Mouse (Mus musculus) stomach, embryonic 16.5 days (tissue): Measurements from ENCODE around the gene Cd19. TPM values are rescaled to one million over a fixed set of nuclear protein-coding genes. Genes with fewer than 3 reads are reported as not detected.

Source experiments
- ATAC-seq: fragments of 200-750 bp; cut with Nextera tagmentation; 2 replicates; pipeline ENCODE4 v1.8.0; 2017; ENCODE audit warnings: moderate number of reproducible peaks, moderate TSS enrichment; ENCODE audit not compliant: insufficient read depth, low FRiP score
- H3K27ac ChIP-seq: fragments of 300-500 bp; sonication (generic); 2 replicates; pipeline ENCODE4 v1.5.1; 2014; ENCODE audit warnings: low read length
- H3K27me3 ChIP-seq: fragments of 300-500 bp; sonication (generic); 2 replicates; pipeline ENCODE4 v1.6.1; 2014; ENCODE audit warnings: low read length, control low read depth, mixed read lengths; ENCODE audit not compliant: control insufficient read depth, insufficient read depth
- H3K36me3 ChIP-seq: fragments of 300-500 bp; sonication (generic); 2 replicates; pipeline ENCODE4 v1.6.1; 2014; ENCODE audit warnings: low read length; ENCODE audit not compliant: control insufficient read depth, insufficient read depth
- H3K4me1 ChIP-seq: fragments of 300-500 bp; sonication (generic); 2 replicates; pipeline ENCODE4 v1.6.1; 2014; ENCODE audit warnings: low read length, control low read depth, mixed read lengths; ENCODE audit not compliant: control insufficient read depth, insufficient read depth
- H3K4me2 ChIP-seq: fragments of 300-500 bp; sonication (generic); 2 replicates; pipeline ENCODE4 v1.6.1; 2014; ENCODE audit warnings: low read depth, low read length, mixed read lengths
- H3K4me3 ChIP-seq: fragments of 300-500 bp; sonication (generic); replicated peaks from 2 replicates; pipeline ENCODE4 v1.5.1; 2014; ENCODE audit warnings: mild to moderate bottlenecking, low read length
- H3K9ac ChIP-seq: fragments of 300-500 bp; sonication (generic); 2 replicates; pipeline ENCODE4 v1.6.1; 2014; ENCODE audit warnings: low read length
- H3K9me3 ChIP-seq: fragments of 300-500 bp; sonication (generic); replicated peaks from 2 replicates; pipeline ENCODE4 v1.6.1; 2016; ENCODE audit warnings: low read length, control low read depth; ENCODE audit not compliant: control insufficient read depth
- WGBS: fragments of 180-500 bp; shearing (Covaris S2); extraction: QIAGEN DNeasy Blood & Tissue Kit; methylation state at CpG from one replicate; pipeline ENCODE4 v1.1.7; 2014; 5-methylcytosine and 5-hydroxymethylcytosine counted together
- polyA plus RNA-seq: library from polyadenylated mRNA; unstranded; fragments of >200 nt; fragmentation: Nextera tagmentation; extraction: Ambion mirVana; gene quantifications from 2 replicates; pipeline ENCODE4 v1.2.1, GENCODE M21; 2015

Cd19 gene
- polyA plus RNA-seq, 1 experiment from 2014 or later, result 0.75 TPM

DNA sequence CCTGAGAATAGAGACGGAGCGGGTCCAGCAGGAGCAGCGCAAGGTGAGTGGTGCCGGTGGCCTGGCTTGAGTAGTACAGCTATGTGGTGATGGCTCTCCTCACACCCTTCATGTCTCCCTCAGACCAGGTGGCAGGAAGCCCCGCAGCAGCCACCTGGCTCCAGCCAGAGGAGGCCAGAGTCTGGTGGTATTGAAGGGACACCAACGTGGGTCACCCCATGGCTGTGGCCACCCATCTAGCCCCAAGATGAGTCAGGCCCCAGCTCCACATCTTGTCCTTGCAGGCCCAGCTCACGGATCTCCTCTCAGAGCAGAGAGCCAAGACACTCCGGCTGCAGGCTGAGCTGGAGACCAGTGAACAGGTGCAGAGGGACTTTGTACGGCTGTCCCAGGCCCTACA is 29.8 kb upstream of the Cd19 start:
- no peak for ATAC-seq
- no peaks in the 10 kb centered on the region for H3K27me3 ChIP-seq
- H3K9me3 ChIP-seq, result no peaks in the 10 kb centered on the region
- 94% methylated on average over 9 of the region's 9 CpGs for WGBS
- H3K4me2 ChIP-seq, result no peak overlapping the region
- no peak overlapping the region for H3K4me3 ChIP-seq
- no peak overlapping the region for H3K9ac ChIP-seq
- no peaks in the 10 kb centered on the region for H3K4me1 ChIP-seq
- H3K27ac ChIP-seq, result no peak overlapping the region
- no peaks in the 10 kb centered on the region for H3K36me3 ChIP-seq

DNA sequence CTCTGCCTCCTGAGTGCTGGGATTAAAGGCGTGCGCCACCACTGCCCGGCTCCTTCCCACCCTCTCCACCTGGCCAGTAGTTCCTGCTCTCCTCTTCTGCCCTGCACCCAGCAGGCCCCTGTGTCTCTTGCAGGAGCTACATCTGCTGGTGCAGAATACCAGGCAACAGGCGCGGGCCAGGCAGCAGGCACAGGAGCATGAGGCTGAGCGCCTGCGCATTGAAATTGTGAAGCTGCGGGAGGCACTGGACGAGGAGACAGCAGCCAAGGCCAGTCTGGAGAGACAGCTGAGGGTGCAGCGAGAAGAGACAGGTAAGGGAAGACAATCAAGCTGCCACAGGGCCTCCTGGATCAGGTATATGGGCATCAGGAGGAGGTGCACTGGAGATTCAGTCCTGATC is 29.3 kb upstream of the Cd19 start:
- H3K9ac ChIP-seq, result no peak overlapping the region
- H3K36me3 ChIP-seq, result no peaks in the 10 kb centered on the region
- H3K27ac ChIP-seq, result no peak overlapping the region
- H3K27me3 ChIP-seq, result no peaks in the 10 kb centered on the region
- no peak overlapping the region for H3K4me2 ChIP-seq
- no peak overlapping the region for H3K4me3 ChIP-seq
- 94% methylated on average over 10 of the region's 10 CpGs for WGBS
- no peaks in the 10 kb centered on the region for H3K4me1 ChIP-seq
- ATAC-seq, result no peak
- no peaks in the 10 kb centered on the region for H3K9me3 ChIP-seq

DNA sequence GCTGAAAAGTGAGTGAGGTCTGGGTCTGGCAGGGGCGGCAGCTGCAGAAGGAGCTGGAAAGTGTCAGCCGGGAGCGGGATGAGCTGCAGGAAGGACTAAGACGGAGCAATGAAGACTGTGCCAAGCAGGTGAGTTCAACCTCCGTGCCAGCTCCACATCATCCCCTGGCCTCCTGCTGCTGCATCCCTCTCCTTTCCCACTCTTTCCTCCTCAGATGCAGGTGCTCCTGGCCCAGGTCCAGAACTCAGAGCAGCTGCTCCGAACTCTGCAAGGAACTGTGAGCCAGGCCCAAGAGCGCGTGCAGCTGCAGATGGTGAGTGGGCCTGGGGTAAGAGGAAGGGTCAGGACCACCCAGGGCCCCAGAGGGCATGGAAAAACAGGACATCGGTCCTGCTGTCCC is 25.4 kb upstream of the Cd19 start:
- Histone ChIP-seq H3K27ac (no peak overlapping the region), H3K36me3 (no peaks in the 10 kb centered on the region), H3K4me2 (no peak overlapping the region), H3K9ac (no peak overlapping the region), H3K4me3 (no peak overlapping the region), H3K9me3 (no peaks in the 10 kb centered on the region), H3K27me3 (no peaks in the 10 kb centered on the region), H3K4me1 (no peaks in the 10 kb centered on the region)
- ATAC-seq, result no peak
- 80% methylated on average over 9 of the region's 9 CpGs for WGBS

DNA sequence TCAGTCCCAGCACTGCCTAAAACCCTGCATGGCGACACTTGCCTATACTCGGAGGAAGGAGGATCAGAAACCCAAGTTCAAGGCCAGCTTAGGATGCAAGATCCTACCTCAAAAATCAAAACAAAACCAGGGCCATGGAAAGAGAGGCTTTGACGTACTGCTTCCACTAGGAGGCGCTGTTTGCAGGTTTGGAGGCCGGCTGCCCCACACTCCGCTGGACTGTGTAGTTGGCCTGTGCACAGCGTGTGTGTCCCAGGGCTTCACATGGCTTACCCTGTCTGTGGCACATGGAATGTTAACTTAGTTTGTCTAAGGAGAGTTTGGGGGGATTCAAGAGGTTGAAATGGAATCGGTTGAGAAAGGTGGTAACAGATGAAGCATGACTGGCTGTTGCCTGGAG is 22.2 kb upstream of the Cd19 start:
- Histone ChIP-seq H3K27ac (no peak overlapping the region), H3K4me3 (no peak overlapping the region), H3K9ac (no peak overlapping the region), H3K4me1 (no peaks in the 10 kb centered on the region), H3K36me3 (no peaks in the 10 kb centered on the region), H3K4me2 (no peak overlapping the region), H3K27me3 (no peaks in the 10 kb centered on the region), H3K9me3 (no peaks in the 10 kb centered on the region)
- no peak for ATAC-seq
- 18% methylated on average over 8 of the region's 8 CpGs for WGBS

DNA sequence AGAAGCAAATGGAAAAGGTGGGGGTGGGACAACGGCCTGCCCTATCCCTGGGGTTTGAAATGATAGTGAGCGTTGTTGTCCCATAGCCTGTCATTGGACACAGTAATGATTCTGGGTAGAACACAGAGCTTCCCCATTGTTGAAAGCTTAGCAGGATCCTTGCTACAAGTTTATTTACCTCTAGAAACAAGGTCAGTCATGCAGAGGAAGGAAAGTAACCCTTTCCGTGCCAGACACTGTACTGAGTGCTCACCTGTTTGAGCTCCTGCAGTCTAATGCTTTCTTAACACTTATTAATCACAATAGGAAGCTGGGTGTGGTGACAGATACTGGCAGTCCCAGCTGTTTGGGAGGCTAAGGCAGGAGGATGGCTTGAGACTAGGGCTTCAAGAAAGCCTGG is 21.1 kb upstream of the Cd19 start:
- WGBS, result 76% methylated on average over 3 of the region's 3 CpGs
- Histone ChIP-seq H3K27me3 (no peaks in the 10 kb centered on the region), H3K4me3 (no peak overlapping the region), H3K27ac (no peak overlapping the region), H3K4me1 (no peaks in the 10 kb centered on the region), H3K9me3 (no peaks in the 10 kb centered on the region), H3K9ac (no peak overlapping the region), H3K36me3 (no peaks in the 10 kb centered on the region), H3K4me2 (no peak overlapping the region)
- ATAC-seq, result no peak

DNA sequence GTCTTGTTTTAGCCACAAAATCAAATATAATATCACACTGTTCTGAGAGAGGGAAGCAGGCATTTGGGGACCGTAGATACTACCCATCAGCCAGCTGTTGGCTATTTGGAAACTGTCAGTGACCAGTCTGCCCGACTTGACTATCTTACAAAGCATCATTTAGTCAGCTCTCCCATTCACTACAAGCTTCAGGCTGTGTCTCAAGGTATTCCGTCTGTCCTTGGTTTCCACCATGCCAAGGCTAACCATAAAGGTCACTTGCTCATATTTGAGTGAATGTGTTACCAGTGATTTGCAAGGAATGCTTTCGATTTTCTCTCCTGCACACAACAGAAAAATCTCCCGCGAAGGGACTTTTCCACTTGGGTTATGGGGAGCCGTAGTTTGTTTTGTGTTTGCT is 20.0 kb upstream of the Cd19 start:
- Histone ChIP-seq H3K4me3 (no peak overlapping the region), H3K9ac (no peak overlapping the region), H3K27ac (no peak overlapping the region), H3K9me3 (no peaks in the 10 kb centered on the region), H3K27me3 (no peaks in the 10 kb centered on the region), H3K4me1 (peaks cover 4% of the 10 kb centered on the region; the same call in 1 of the 2 replicates), H3K36me3 (no peaks in the 10 kb centered on the region), H3K4me2 (no peak overlapping the region)
- no peak for ATAC-seq
- 84% methylated on average over 7 of the region's 7 CpGs for WGBS

DNA sequence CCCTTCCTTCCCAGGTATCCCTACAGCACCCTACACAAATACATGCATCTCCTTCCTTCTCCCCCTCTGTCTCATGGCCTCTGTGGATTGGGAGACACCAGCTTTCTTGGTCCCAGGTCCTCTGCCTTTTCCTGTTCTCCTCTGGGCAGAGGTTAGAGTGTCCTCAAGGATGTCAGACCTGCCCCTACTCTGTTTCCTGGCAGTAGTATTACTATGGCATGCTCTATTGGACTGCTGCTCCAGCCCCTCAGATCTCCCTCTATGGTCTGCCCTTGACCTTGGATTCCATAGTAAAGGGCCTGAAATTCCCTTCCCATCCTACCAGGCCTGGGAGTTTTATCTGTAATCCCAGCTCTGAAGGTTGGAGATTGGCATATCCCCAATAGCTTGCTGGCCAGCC is 15.5 kb upstream of the Cd19 start:
- Histone ChIP-seq H3K36me3 (no peaks in the 10 kb centered on the region), H3K4me2 (peak overlapping the region; percentile 75; the same call in 1 of the 2 replicates), H3K27ac (no peak overlapping the region), H3K4me1 (peaks cover 16% of the 10 kb centered on the region), H3K9ac (no peak overlapping the region), H3K27me3 (no peaks in the 10 kb centered on the region), H3K4me3 (no peak overlapping the region), H3K9me3 (no peaks in the 10 kb centered on the region)
- ATAC-seq, result no peak

DNA sequence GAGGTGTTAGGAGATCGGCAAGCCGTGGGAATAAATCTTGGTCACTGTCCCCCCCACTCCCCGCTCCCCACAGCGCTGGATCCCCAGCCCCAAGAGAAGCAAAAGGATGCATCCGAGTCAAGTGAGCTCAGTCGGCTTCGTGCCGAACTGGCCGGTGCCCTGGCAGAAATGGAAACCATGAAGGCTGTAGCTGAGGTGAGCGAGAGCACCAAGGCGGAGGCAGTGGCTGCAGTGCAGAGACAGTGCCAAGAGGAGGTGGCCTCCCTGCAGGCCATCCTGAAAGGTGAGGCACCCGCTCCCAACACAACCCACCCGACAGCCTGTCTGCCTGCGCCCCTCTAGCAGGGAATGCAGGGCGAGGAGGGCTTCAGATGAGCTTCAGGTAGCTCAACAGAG is 14.8 kb upstream of the Cd19 start:
- no peak for ATAC-seq
- H3K4me3 ChIP-seq, result peak overlapping the region; percentile 80
- no peaks in the 10 kb centered on the region for H3K27me3 ChIP-seq
- H3K27ac ChIP-seq, result no peak overlapping the region; the same call in 1 of the 2 replicates
- 22% methylated on average over 15 of the region's 15 CpGs for WGBS
- H3K36me3 ChIP-seq, result no peaks in the 10 kb centered on the region
- H3K4me1 ChIP-seq, result peaks cover 16% of the 10 kb centered on the region
- H3K9ac ChIP-seq, result peak overlapping the region; percentile 89
- H3K4me2 ChIP-seq, result peak overlapping the region; percentile 75
- no peaks in the 10 kb centered on the region for H3K9me3 ChIP-seq

DNA sequence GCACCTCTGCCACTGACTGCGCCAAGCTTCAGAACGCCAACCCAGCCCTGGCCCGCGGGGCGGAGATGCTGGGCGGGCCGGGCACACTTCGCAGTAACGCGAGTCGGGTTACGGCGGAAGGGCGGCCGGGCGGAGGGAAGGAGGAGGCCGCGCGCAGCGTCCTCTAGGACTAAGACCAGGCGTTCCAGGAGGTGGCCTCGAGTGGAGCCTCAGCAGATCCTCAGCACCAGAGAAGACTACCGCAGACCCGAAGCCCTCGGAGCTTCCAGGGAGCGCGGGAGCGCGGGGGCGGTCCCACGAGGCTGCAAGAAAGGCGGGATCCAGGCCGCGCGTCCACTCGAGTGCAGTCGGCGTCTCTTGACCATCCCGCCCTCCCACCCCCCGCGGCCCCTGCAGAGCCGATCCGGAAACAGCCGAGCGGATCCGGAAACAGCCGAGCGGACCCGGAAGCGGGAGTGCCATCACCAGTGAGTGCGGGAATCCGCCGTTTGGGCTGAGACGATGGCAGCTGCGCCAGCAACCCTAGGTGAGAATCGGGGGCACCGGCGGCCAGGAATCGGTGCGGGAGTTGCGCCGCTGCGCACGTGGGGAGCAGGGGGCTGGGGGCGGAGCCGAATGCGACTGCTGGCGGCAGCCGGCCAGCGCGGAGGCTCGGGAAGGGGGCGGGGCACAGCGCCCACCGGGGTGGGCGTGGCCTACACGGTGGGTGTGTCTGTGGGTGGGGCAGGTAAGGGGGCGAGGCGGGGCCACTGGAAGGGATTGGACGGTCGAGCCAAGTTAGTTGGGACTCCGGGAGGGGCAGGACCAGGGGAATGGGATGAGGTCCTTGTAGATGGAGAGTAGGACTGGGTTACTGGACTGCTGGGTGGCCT is 14.2 kb upstream of the Cd19 start, which contains the start of gene Rabep2:
Rabep2 (plus strand) TSS at position 129 of the 872 bp plus-strand sequence.
- under 1% methylated on average over 78 of the region's 82 CpGs for WGBS
- peaks cover 16% of the 10 kb centered on the region for H3K4me1 ChIP-seq
- H3K9me3 ChIP-seq, result no peaks in the 10 kb centered on the region
- peak within 1 kb of the TSS; percentile 89 for H3K9ac ChIP-seq
- peak within 1 kb of the TSS; percentile 80 for H3K4me3 ChIP-seq
- H3K27ac ChIP-seq, result peak within 1 kb of the TSS; percentile 98
- no peaks in the 10 kb centered on the region for H3K27me3 ChIP-seq
- peak; percentile 94 for ATAC-seq
- H3K4me2 ChIP-seq, result peak within 1 kb of the TSS; percentile 75
- no peaks in the 10 kb centered on the region for H3K36me3 ChIP-seq
